ENCODE assay signal across 8 mouse cellular contexts in the genomic region with DNA sequence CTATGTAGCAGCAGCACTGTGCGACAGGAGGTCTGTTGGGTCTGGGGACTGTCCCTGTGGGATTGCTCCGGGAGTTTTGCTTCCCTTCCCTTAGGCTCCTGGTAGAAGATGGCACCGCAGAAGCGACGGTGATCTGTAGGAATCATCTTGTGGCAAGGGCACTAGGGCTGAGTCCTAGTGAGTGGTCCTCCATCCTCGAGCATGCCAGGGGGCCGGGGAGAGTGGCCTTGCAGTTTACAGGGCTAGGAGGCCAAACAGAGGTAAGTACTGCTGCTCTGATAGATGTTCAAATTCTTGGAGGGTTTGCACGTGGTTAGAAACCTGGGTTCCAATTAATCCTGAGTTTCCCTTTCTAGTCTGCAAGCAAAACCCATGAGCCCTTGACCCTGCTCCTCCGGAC. TPM values are rescaled to one million over a fixed set of nuclear protein-coding genes. Genes with fewer than 3 reads are reported as not detected.
DNase-seq lines count a peak whose midpoint lies in the region; ATAC-seq and TF ChIP-seq lines count a peak whose summit lies in the region.

No protein-coding gene starts in this region.

- in situ Hi-C loops in CH12.LX (cut with MboI; ENCODE audit: low pct_ligation_motif_present, low pct_unique_long_range_greater_than_20kb, low sequenced_read_pairs) = no loop called here

- no peaks in the 10 kb centered on the region for H3K79me2 ChIP-seq in CH12.LX (replicated peaks; ENCODE audit: control insufficient read depth, extremely low read depth, insufficient read depth, poor library complexity, severe bottlenecking)

- peak overlapping the region; percentile 89 for H3K4me3 ChIP-seq in gastrocnemius, adult 2 months
- no peak overlapping the region for H3K4me3 ChIP-seq in CH12.LX (replicated peaks in 1 of 3; ENCODE audit: low read depth in 2 of 3, low read length in 2 of 3, poor library complexity in 1 of 3)
- H3K4me3 ChIP-seq in forebrain, embryonic 15.5 days = peak overlapping the region; percentile 59; the same call in 1 of the 2 replicates
- no peak overlapping the region for H3K4me3 ChIP-seq in liver, embryonic 13.5 days (replicated peaks)

- H3K4me1 ChIP-seq in CH12.LX (ENCODE audit: control insufficient read depth in 1 of 2, insufficient read depth in 2 of 2) = peaks cover 18 to 32% of the 10 kb centered on the region in 2 experiments
- H3K4me1 ChIP-seq in forebrain, embryonic 15.5 days = peaks cover 30% of the 10 kb centered on the region
- peaks cover 35% of the 10 kb centered on the region for H3K4me1 ChIP-seq in liver, embryonic 13.5 days (replicated peaks)

- peak overlapping the region; percentile 30; the same call in 1 of the 2 replicates for H3K4me2 ChIP-seq in CH12.LX (ENCODE audit: insufficient read depth, low read depth, poor library complexity, severe bottlenecking)
- H3K4me2 ChIP-seq in forebrain, embryonic 15.5 days (replicated peaks) = peak overlapping the region; percentile 49
- peak overlapping the region; percentile 94 for H3K4me2 ChIP-seq in liver, embryonic 13.5 days

- H3K36me3 ChIP-seq in CH12.LX (replicated peaks in 1 of 2; ENCODE audit: control insufficient read depth in 1 of 2, insufficient read depth in 1 of 2, low read length in 1 of 2) = peaks cover 53 to 59% of the 10 kb centered on the region in 2 experiments
- H3K36me3 ChIP-seq in forebrain, embryonic 15.5 days = peaks cover 42% of the 10 kb centered on the region
- H3K36me3 ChIP-seq in liver, embryonic 13.5 days = peaks cover 50% of the 10 kb centered on the region

- H3K27ac ChIP-seq in gastrocnemius, adult 2 months = peak overlapping the region; percentile 85
- H3K27ac ChIP-seq in CH12.LX (ENCODE audit: insufficient read depth, low read depth) = 0 out of 2 replicates have a peak overlapping the region, but pooled peaks have one; percentile 0
- H3K27ac ChIP-seq in forebrain, embryonic 15.5 days (replicated peaks) = peak overlapping the region; percentile 71
- H3K27ac ChIP-seq in liver, embryonic 13.5 days = peak overlapping the region; percentile 40; the same call in 1 of the 2 replicates

- TF ChIP-seq POLR2A in CH12.LX (IDR thresholded peaks at IDR 0.05; ENCODE audit: low read depth, low read length) = no peak

- TF ChIP-seq EP300 in CH12.LX (IDR thresholded peaks at IDR 0.05; ENCODE audit: low read length) = no peak

- no peak overlapping the region for H3K9ac ChIP-seq in CH12.LX (ENCODE audit: insufficient read depth, low read depth)
- H3K9ac ChIP-seq in forebrain, embryonic 15.5 days (replicated peaks) = peak overlapping the region; percentile 16; the same call in 1 of the 2 replicates
- 0 out of 2 replicates have a peak overlapping the region, but pooled peaks have one; percentile 30 for H3K9ac ChIP-seq in liver, embryonic 13.5 days

- no peaks in the 10 kb centered on the region for H3K9me3 ChIP-seq in CH12.LX (replicated peaks; ENCODE audit: low read length)
- H3K9me3 ChIP-seq in forebrain, embryonic 15.5 days = no peaks in the 10 kb centered on the region
- H3K9me3 ChIP-seq in liver, embryonic 13.5 days (replicated peaks) = no peaks in the 10 kb centered on the region

- WGBS in forebrain, embryonic 15.5 days = 79% methylated on average over 9 of the region's 9 CpGs
- WGBS in liver, embryonic 13.5 days (ENCODE audit: insufficient replicate concordance) = 80% methylated on average over 9 of the region's 9 CpGs

- TF ChIP-seq CTCF in gastrocnemius, adult 2 months (IDR thresholded peaks at IDR 0.05) = no peak
- TF ChIP-seq CTCF in CH12.LX (conservative IDR thresholded peaks at IDR 0.05 in 1 of 2, IDR thresholded peaks at IDR 0.05 in 1 of 2; ENCODE audit: low read depth in 2 of 2, low read length in 2 of 2) = no peak

- intact Hi-C loops in gastrocnemius, adult 2 months (cut with DNase I) = loop anchor here (5.0 kb wide), 1 partner anchor 133 kb away; the partner anchor contains the start of gene Rpl26
- intact Hi-C loops in left cerebral cortex, postnatal 14 days (cut with DNase I) = no loop called here

- DNase-seq in gastrocnemius, adult 2 months = no peak
- DNase-seq in gastrocnemius, postnatal 25 days = no peak
- DNase-seq in CH12.LX (ENCODE audit: extremely low read depth) = no peak
- DNase-seq in liver, embryonic 13.5 days = no peak
- DNase-seq in left cerebral cortex, postnatal 14 days (ENCODE audit: low spot score in 2 of 2) = no peak
- DNase-seq in urinary bladder, postnatal 36 days (ENCODE audit: low spot score in 2 of 2) = no peak
- DNase-seq in layer of hippocampus, adult 8-10 months (ENCODE audit: low spot score in 2 of 2) = no peak

- no peak for ATAC-seq in forebrain, embryonic 15.5 days (replicated peaks)
- no peak for ATAC-seq in liver, embryonic 13.5 days (ENCODE audit: low read depth)

- TF ChIP-seq RAD21 in CH12.LX (IDR thresholded peaks at IDR 0.05; ENCODE audit: low read depth, low read length) = no peak

- dilution Hi-C loops in CH12.LX (cut with MboI; ENCODE audit: extremely low pct_ligation_motif_present, extremely low pct_unique_long_range_greater_than_20kb, low sequenced_read_pairs) = no loop called here

- H3K27me3 ChIP-seq in CH12.LX (replicated peaks) = no peaks in the 10 kb centered on the region
- no peaks in the 10 kb centered on the region for H3K27me3 ChIP-seq in forebrain, embryonic 15.5 days
- no peaks in the 10 kb centered on the region for H3K27me3 ChIP-seq in liver, embryonic 13.5 days

TF ChIP-seq in CH12.LX, 34 proteins besides CTCF, POLR2A, EP300 and RAD21:
- no peak for TF ChIP-seq CHD2 (IDR thresholded peaks at IDR 0.05; ENCODE audit: low read length)
- TF ChIP-seq SMC3 (IDR thresholded peaks at IDR 0.05; ENCODE audit: low read depth, low read length) = no peak
- no peak for TF ChIP-seq E2F4 (IDR thresholded peaks at IDR 0.05; ENCODE audit: insufficient replicate concordance, low read depth, low read length)

RNA-seq across cellular contexts. Expression of gene Aurkb, which starts 10.0 kb away (rescaled TPM):
- total RNA-seq in gastrocnemius, adult 2 months (2021) = not detected
- under 1 TPM; 0.54 to 0.88 TPM for total RNA-seq in gastrocnemius, postnatal 25 days (2021)
- total RNA-seq in CH12.LX (2012; rRNA removed) = 170 and 177 TPM in 2 replicates
- 181 and 190 TPM in 2 replicates for total RNA-seq in CH12.LX (2014; rRNA removed)
- polyA plus RNA-seq in CH12.LX (2012; ENCODE audit: insufficient read length, low read depth) = 178 and 200 TPM in 2 replicates
- 68.3 and 81.8 TPM in 2 replicates for polyA plus RNA-seq in forebrain, embryonic 15.5 days (2015; fragmentation: Nextera tagmentation; extraction: Ambion mirVana)
- 116 and 123 TPM in 2 replicates for polyA plus RNA-seq in liver, embryonic 13.5 days (2015; fragmentation: Nextera tagmentation; extraction: Ambion mirVana)
- total RNA-seq in left cerebral cortex, postnatal 14 days (2021) = 1 to 10 TPM in 1 of 2 experiments, under 1 TPM in 1; 0.86 to 1.2 TPM
- 1 to 10 TPM in 2 of 4 experiments, under 1 TPM in 2; 0.52 to 1.6 (median 0.88) TPM for total RNA-seq in layer of hippocampus, adult 8-10 months (2022)

RNA-seq across cellular contexts. Expression of gene Ctc1, which starts 19.7 kb away (rescaled TPM):
- 10 to 100 TPM in 1 of 2 experiments, 1 to 10 TPM in 1; 9.9 to 11.0 TPM for total RNA-seq in gastrocnemius, adult 2 months (2021)
- total RNA-seq in gastrocnemius, postnatal 25 days (2021) = 10 to 100 TPM in 1 of 2 experiments, 1 to 10 TPM in 1; 8.9 to 10.9 TPM
- total RNA-seq in CH12.LX (2012; rRNA removed) (40.1 and 44.8 TPM in 2 replicates), CH12.LX (2014; rRNA removed) (20.5 and 22.7 TPM in 2 replicates)
- polyA plus RNA-seq in CH12.LX (2012; ENCODE audit: insufficient read length, low read depth) = 44.1 and 69.8 TPM in 2 replicates
- polyA plus RNA-seq in forebrain, embryonic 15.5 days (2015; fragmentation: Nextera tagmentation; extraction: Ambion mirVana) = 65.9 and 67.8 TPM in 2 replicates
- polyA plus RNA-seq in liver, embryonic 13.5 days (2015; fragmentation: Nextera tagmentation; extraction: Ambion mirVana) = 16.9 and 20.3 TPM in 2 replicates
- 10 to 100 TPM; 39.1 to 40.5 TPM for total RNA-seq in left cerebral cortex, postnatal 14 days (2021)
- 10 to 100 TPM; 39.8 to 46.9 (median 41.8) TPM for total RNA-seq in layer of hippocampus, adult 8-10 months (2022)

RNA-seq across cellular contexts. Expression of gene Borcs6, which starts 24.1 kb away (rescaled TPM):
- total RNA-seq in gastrocnemius, adult 2 months (2021) = 10 to 100 TPM; 17.9 to 18.9 TPM
- 10 to 100 TPM; 15.5 to 15.9 TPM for total RNA-seq in gastrocnemius, postnatal 25 days (2021)
- total RNA-seq in CH12.LX (2012; rRNA removed) (9.7 and 11.1 TPM in 2 replicates), CH12.LX (2014; rRNA removed) (5.1 and 7.3 TPM in 2 replicates)
- 5.4 and 6.2 TPM in 2 replicates for polyA plus RNA-seq in CH12.LX (2012; ENCODE audit: insufficient read length, low read depth)
- 12.8 and 15.4 TPM in 2 replicates for polyA plus RNA-seq in forebrain, embryonic 15.5 days (2015; fragmentation: Nextera tagmentation; extraction: Ambion mirVana)
- polyA plus RNA-seq in liver, embryonic 13.5 days (2015; fragmentation: Nextera tagmentation; extraction: Ambion mirVana) = 3.5 TPM in 2 replicates
- total RNA-seq in left cerebral cortex, postnatal 14 days (2021) = 10 to 100 TPM; 26.1 to 29.2 TPM
- total RNA-seq in layer of hippocampus, adult 8-10 months (2022) = 10 to 100 TPM; 30.8 to 33.3 (median 31.5) TPM

RNA-seq across cellular contexts. Expression of gene Pfas, which starts 27.2 kb away (rescaled TPM):
- 10 to 100 TPM in 1 of 2 experiments, 1 to 10 TPM in 1; 7.8 to 14.8 TPM for total RNA-seq in gastrocnemius, adult 2 months (2021)
- 1 to 10 TPM; 6.7 to 7.0 TPM for total RNA-seq in gastrocnemius, postnatal 25 days (2021)
- 110 and 132 TPM in 2 replicates for total RNA-seq in CH12.LX (2012; rRNA removed)
- total RNA-seq in CH12.LX (2014; rRNA removed) = 61.9 and 65.0 TPM in 2 replicates
- 66.5 and 72.9 TPM in 2 replicates for polyA plus RNA-seq in CH12.LX (2012; ENCODE audit: insufficient read length, low read depth)
- 22.5 and 26.3 TPM in 2 replicates for polyA plus RNA-seq in forebrain, embryonic 15.5 days (2015; fragmentation: Nextera tagmentation; extraction: Ambion mirVana)
- polyA plus RNA-seq in liver, embryonic 13.5 days (2015; fragmentation: Nextera tagmentation; extraction: Ambion mirVana) = 32.4 and 33.2 TPM in 2 replicates
- 10 to 100 TPM; 19.6 to 23.5 TPM for total RNA-seq in left cerebral cortex, postnatal 14 days (2021)
- 10 to 100 TPM; 25.8 to 32.2 (median 26.8) TPM for total RNA-seq in layer of hippocampus, adult 8-10 months (2022)

RNA-seq across cellular contexts. Expression of gene Tmem107, which starts 35.2 kb away (rescaled TPM):
- total RNA-seq in gastrocnemius, adult 2 months (2021) = 1 to 10 TPM; 3.9 to 5.7 TPM
- 1 to 10 TPM; 3.9 to 4.1 TPM for total RNA-seq in gastrocnemius, postnatal 25 days (2021)
- total RNA-seq in CH12.LX (2012; rRNA removed) = 24.4 and 30.1 TPM in 2 replicates
- 20.3 and 31.3 TPM in 2 replicates for total RNA-seq in CH12.LX (2014; rRNA removed)
- 13.4 and 22.6 TPM in 2 replicates for polyA plus RNA-seq in CH12.LX (2012; ENCODE audit: insufficient read length, low read depth)
- 47.6 and 50.5 TPM in 2 replicates for polyA plus RNA-seq in forebrain, embryonic 15.5 days (2015; fragmentation: Nextera tagmentation; extraction: Ambion mirVana)
- polyA plus RNA-seq in liver, embryonic 13.5 days (2015; fragmentation: Nextera tagmentation; extraction: Ambion mirVana) = 30.8 and 31.7 TPM in 2 replicates
- total RNA-seq in left cerebral cortex, postnatal 14 days (2021) = 10 to 100 TPM; 14.2 to 16.9 TPM
- 10 to 100 TPM; 14.8 to 21.0 (median 19.0) TPM for total RNA-seq in layer of hippocampus, adult 8-10 months (2022)

Comparison
In these comparisons a context has a peak if more than half of its experiments do, and no peak if none do; other contexts are left out.
1. H3K27ac ChIP-seq: peak in every context shown above with its lines; median percentile 85 in gastrocnemius, adult 2 months; 71 in forebrain, embryonic 15.5 days; 40 in liver, embryonic 13.5 days; 0 in CH12.LX.
2. H3K4me3 ChIP-seq: peak in gastrocnemius, adult 2 months (single experiment) and forebrain, embryonic 15.5 days (single experiment); none in CH12.LX (0 of 3) and liver, embryonic 13.5 days (single experiment).
3. H3K4me2 ChIP-seq: peak in every context shown above with its lines; median percentile 94 in liver, embryonic 13.5 days; 49 in forebrain, embryonic 15.5 days; 30 in CH12.LX.
4. RNA of gene Aurkb, which starts 10.0 kb away (total RNA-seq): 170 to 190 TPM in CH12.LX; 0.86 to 1.2 TPM in left cerebral cortex, postnatal 14 days, 0.52 to 1.6 TPM in layer of hippocampus, adult 8-10 months, 0.54 to 0.88 TPM in gastrocnemius, postnatal 25 days and not detected in gastrocnemius, adult 2 months; every median in the first group is over 10 times any median in the second.